Mouse (Mus musculus) CD4-positive helper T cell, adult 2 months (primary cell): ENCODE data around the gene Nat10.

Source experiments
- DNase-seq: peaks from one replicate; pipeline ENCODE4 v3.0.0-alpha.2; 2012; ENCODE audit warnings: low read depth, missing footprints, low spot score

Nat10 gene

DNA sequence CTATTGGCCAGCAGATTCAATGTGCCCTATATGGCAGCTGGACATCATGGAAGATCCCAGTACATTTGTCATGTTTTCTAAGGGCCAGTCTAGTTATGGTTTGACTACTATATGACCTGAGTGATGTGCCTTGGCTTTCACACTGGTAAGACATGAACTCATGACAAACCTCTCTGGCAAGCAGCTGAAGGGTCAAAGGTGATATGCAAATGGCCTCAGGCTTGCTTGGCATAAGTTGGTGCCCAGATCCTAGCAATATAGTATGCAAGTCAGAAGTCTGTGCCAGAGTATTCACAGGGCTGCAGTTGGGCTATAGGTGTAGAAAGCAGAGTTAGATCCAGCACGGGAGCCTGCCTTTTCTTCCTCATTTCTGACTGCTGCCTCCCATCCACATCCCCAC, 69.8 kb downstream of the Nat10 start:
- DNase-seq = no peak

- DNase-seq = no peak
Observed at GRCm38 (mm10) chr2:103690828-103691227, 70.2 kb downstream of the Nat10 start.

- no peak for DNase-seq
Observed at GRCm38 (mm10) chr2:103690425-103690824, 70.6 kb downstream of the Nat10 start.

DNA sequence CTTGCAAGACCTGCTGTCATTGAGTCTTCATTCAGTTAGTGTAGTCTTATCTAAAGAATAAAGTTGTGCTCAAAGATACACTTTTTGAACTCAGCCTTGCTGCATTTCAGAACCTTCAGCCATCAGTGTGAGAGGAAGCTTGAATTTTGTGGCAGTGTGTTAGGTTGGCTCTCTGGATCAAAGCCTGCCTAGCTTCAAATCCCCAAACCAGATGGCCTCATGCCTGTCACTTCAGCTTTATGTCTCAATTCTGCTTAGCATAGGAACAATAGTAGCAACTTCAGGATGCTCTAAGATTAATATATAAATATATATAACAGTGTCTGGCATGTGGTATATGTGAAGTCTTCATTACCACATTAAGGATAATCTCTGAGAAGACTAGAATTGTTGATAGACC, 73.2 kb downstream of the Nat10 start:
- no peak for DNase-seq

DNA sequence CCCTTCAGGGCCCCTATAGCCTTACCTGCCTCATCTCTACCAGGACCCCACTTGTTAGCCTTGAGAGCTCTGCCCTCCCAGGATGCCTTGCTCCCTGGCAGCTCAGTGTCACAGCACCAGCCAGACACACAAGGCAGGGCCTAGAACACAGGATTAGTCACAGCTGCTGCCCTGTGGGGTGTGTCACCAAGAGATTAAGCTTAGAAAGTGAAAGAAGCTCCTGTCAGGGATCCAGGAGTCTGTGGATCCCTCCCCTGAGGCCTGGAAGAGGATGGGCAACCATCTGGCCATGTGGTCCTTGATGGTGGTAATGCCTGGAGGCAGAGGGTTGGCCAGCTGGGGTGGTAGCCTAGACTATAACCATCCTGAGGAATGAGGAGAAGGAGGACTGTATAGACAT, 73.9 kb downstream of the Nat10 start:
- DNase-seq = no peak

GRCm38 (mm10) chr2:103685581-103685980, 75.5 kb downstream of the Nat10 start:
- no peak for DNase-seq

GRCm38 (mm10) chr2:103684926-103685577, 76.0 kb downstream of the Nat10 start:
- peak; percentile 39 for DNase-seq

- DNase-seq = peak; percentile 43
Observed at GRCm38 (mm10) chr2:103684431-103684830, 76.6 kb downstream of the Nat10 start.

GRCm38 (mm10) chr2:103682927-103683442, 78.1 kb downstream of the Nat10 start:
- peak; percentile 82 for DNase-seq

- peak; percentile 90 for DNase-seq
Observed at GRCm38 (mm10) chr2:103682261-103682722, 78.8 kb downstream of the Nat10 start.

DNA sequence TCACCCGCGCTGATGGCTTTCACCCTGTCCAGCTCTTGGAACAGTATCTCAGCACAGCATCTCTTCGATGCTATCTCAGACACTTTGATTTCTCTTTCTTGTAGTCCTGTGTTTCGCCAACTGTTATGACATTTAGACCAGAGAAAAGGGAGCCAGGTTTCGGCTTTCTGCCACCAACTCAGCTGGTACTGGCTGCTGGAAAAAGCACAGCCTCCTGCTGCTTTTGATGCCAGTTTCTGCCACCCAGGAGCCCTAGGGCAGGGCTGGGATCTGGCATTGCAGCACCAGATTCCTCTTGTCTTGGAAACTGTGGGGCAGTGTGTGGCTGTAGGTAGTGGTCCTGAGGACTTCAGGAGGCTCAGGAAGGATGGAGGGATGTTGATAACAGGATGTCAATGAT, 79.9 kb downstream of the Nat10 start:
- no peak for DNase-seq

GRCm38 (mm10) chr2:103680364-103681110, 80.5 kb downstream of the Nat10 start:
- DNase-seq = peak; percentile 31

DNA sequence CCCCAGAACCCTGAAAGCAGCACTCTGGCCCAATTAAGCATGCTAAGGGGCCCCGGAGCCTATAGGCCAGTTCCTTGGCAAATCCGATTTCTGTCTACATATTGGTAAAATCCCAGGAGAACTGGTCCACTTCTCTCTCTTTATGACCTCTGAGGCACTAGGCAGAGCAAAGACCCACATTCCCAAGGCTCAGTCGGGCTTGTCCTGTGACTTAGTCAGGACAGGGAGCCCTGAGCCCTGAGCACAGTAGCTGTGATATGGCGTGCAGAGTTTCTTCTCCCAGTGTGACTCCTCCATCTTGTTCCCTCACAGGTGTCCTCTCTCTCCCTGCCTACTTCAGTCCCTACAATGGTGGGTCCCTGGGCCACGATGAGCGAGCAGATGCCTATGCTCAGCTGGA, 82.6 kb downstream of the Nat10 start:
- no peak for DNase-seq

- no peak for DNase-seq
Observed at GRCm38 (mm10) chr2:103677614-103678369, 83.3 kb downstream of the Nat10 start.

- no peak for DNase-seq
Observed at GRCm38 (mm10) chr2:103676808-103677207, 84.3 kb downstream of the Nat10 start.

- DNase-seq = no peak
Observed at GRCm38 (mm10) chr2:103675391-103675790, 85.7 kb downstream of the Nat10 start.

- DNase-seq = no peak
Observed at GRCm38 (mm10) chr2:103673609-103674008, 87.5 kb downstream of the Nat10 start.

GRCm38 (mm10) chr2:103672573-103673119, 88.4 kb downstream of the Nat10 start:
- DNase-seq = peak; percentile 35
